8 mouse cellular contexts compared by ENCODE assay signal in the genomic region with DNA sequence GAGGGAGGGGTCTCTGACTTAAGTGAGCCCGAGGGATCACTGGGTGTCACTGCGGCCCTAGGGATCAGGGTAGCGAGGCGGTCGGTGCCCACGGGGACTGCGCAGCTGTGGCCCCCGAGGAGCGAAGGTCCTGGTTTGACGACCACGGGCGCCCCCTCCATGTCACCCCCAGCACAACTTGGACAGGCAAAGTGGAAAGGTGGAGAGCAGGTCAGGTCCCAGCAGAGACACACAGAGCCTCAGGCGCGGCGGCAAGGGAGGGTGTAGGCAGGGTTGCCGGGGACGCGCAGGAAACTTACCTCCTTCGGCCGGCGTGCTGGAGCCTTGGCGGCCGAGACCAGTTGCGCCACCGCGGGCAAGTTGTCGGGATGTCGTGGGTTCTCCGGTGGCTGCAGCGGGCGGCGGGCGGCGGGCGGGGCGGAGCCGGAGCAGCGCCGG. TPM values are rescaled to one million over a fixed set of nuclear protein-coding genes. Genes with fewer than 3 reads are reported as not detected.
DNase-seq lines count a peak whose midpoint lies in the region; ATAC-seq and TF ChIP-seq lines count a peak whose summit lies in the region.

TSS of gene Pip5k1b (minus strand) at position 407 of the 438 bp plus-strand sequence.

- H3K27ac ChIP-seq in forebrain, embryonic 10.5 days = peak within 1 kb of the TSS; percentile 92
- H3K27ac ChIP-seq in heart, embryonic 16.5 days (ENCODE audit: low read length) = peak within 1 kb of the TSS; percentile 92
- H3K27ac ChIP-seq in liver, postnatal 0 days (ENCODE audit: low read depth) = peak within 1 kb of the TSS; percentile 80
- H3K27ac ChIP-seq in neural tube, embryonic 14.5 days (ENCODE audit: low read depth, low read length) = 0 out of 2 replicates have a peak within 1 kb of the TSS, but pooled peaks have one; percentile 34

- no peak for TF ChIP-seq CTCF in E14TG2a.4 (conservative IDR thresholded peaks at IDR 0.05; ENCODE audit: low read length)
- TF ChIP-seq CTCF in liver, postnatal 0 days (IDR thresholded peaks at IDR 0.05; ENCODE audit: low read depth) = peak; percentile 49

- H3K27me3 ChIP-seq in E14TG2a.4 (ENCODE audit: insufficient read depth, low read length) = peaks cover 22% of the 10 kb centered on the region
- peaks cover 58% of the 10 kb centered on the region for H3K27me3 ChIP-seq in forebrain, embryonic 10.5 days (ENCODE audit: poor library complexity, severe bottlenecking)
- H3K27me3 ChIP-seq in heart, embryonic 16.5 days (ENCODE audit: control insufficient read depth, insufficient read depth, low read length) = 0 out of 2 replicates have a peak, but pooled peaks cover 2% of the 10 kb centered on the region
- peaks cover 39% of the 10 kb centered on the region for H3K27me3 ChIP-seq in liver, postnatal 0 days (ENCODE audit: insufficient read depth, low read length)
- peaks cover 3% of the 10 kb centered on the region; the same call in 1 of the 2 replicates for H3K27me3 ChIP-seq in neural tube, embryonic 14.5 days (ENCODE audit: control insufficient read depth, insufficient read depth, low read length)

- peaks cover 3% of the 10 kb centered on the region for H3K9me3 ChIP-seq in E14TG2a.4 (ENCODE audit: low read length)
- H3K9me3 ChIP-seq in forebrain, embryonic 10.5 days = no peaks in the 10 kb centered on the region
- peaks cover 1% of the 10 kb centered on the region; the same call in 1 of the 2 replicates for H3K9me3 ChIP-seq in heart, embryonic 16.5 days (replicated peaks; ENCODE audit: control insufficient read depth, low read length)
- H3K9me3 ChIP-seq in liver, postnatal 0 days (ENCODE audit: low read length) = no peaks in the 10 kb centered on the region
- H3K9me3 ChIP-seq in neural tube, embryonic 14.5 days (ENCODE audit: control insufficient read depth, low read length) = no peaks in the 10 kb centered on the region

- DNase-seq in c-Kit-negative CD71-positive TER-119-positive erythroid progenitor cells, embryonic 14.5 days (ENCODE audit: low read depth, low spot score) = peak; percentile 54
- DNase-seq in forebrain, embryonic 10.5 days (ENCODE audit: extremely low spot score, low spot score) = peak; percentile 64
- DNase-seq in kidney, postnatal 25 days = peak; percentile 48 to 75
- peak; percentile 72 for DNase-seq in liver, postnatal 0 days
- peak; percentile 69 to 73 for DNase-seq in thymus, postnatal 10 days (ENCODE audit: low spot score in 2 of 2)

- peak within 1 kb of the TSS; percentile 88 for H3K4me3 ChIP-seq in E14TG2a.4 (replicated peaks; ENCODE audit: low read length)
- peak within 1 kb of the TSS; percentile 86 for H3K4me3 ChIP-seq in forebrain, embryonic 10.5 days
- H3K4me3 ChIP-seq in heart, embryonic 16.5 days (ENCODE audit: low read length) = peak within 1 kb of the TSS; percentile 86
- peak within 1 kb of the TSS; percentile 77 for H3K4me3 ChIP-seq in liver, postnatal 0 days (ENCODE audit: low read depth, low read length)
- peak within 1 kb of the TSS; percentile 81 for H3K4me3 ChIP-seq in neural tube, embryonic 14.5 days (ENCODE audit: low read depth, low read length)

- peaks cover 63% of the 10 kb centered on the region for H3K4me1 ChIP-seq in E14TG2a.4 (replicated peaks; ENCODE audit: low read depth, low read length)
- peaks cover 51% of the 10 kb centered on the region for H3K4me1 ChIP-seq in forebrain, embryonic 10.5 days
- H3K4me1 ChIP-seq in heart, embryonic 16.5 days (ENCODE audit: control insufficient read depth, insufficient read depth, low read length) = peaks cover 25% of the 10 kb centered on the region
- peaks cover 34% of the 10 kb centered on the region for H3K4me1 ChIP-seq in liver, postnatal 0 days (ENCODE audit: insufficient read depth)
- peaks cover 5% of the 10 kb centered on the region for H3K4me1 ChIP-seq in neural tube, embryonic 14.5 days (ENCODE audit: control insufficient read depth, insufficient read depth, low read length)

- peak; percentile 70 for ATAC-seq in heart, embryonic 16.5 days (replicated peaks; ENCODE audit: extremely low read depth, insufficient read depth, low FRiP score)
- ATAC-seq in liver, postnatal 0 days = peak; percentile 54
- peak; percentile 57 for ATAC-seq in neural tube, embryonic 14.5 days (ENCODE audit: low read depth)

- WGBS in forebrain, embryonic 10.5 days = under 1% methylated on average over 33 of the region's 39 CpGs
- under 1% methylated on average over 32 of the region's 39 CpGs for WGBS in heart, embryonic 16.5 days
- under 1% methylated on average over 35 of the region's 39 CpGs for WGBS in liver, postnatal 0 days (ENCODE audit: insufficient replicate concordance)
- WGBS in neural tube, embryonic 14.5 days = under 1% methylated on average over 23 of the region's 39 CpGs

- TF ChIP-seq EP300 in liver, postnatal 0 days (IDR thresholded peaks at IDR 0.05; ENCODE audit: low read depth) = no peak

- peak within 1 kb of the TSS; percentile 94 for H3K4me2 ChIP-seq in heart, embryonic 16.5 days (ENCODE audit: low read depth, low read length)
- peak within 1 kb of the TSS; percentile 95 for H3K4me2 ChIP-seq in liver, postnatal 0 days (ENCODE audit: low read depth, low read length)
- H3K4me2 ChIP-seq in neural tube, embryonic 14.5 days (ENCODE audit: low read depth, low read length) = peak within 1 kb of the TSS; percentile 71

- peak within 1 kb of the TSS; percentile 89 for H3K9ac ChIP-seq in heart, embryonic 16.5 days (ENCODE audit: low read length)
- peak within 1 kb of the TSS; percentile 85 for H3K9ac ChIP-seq in liver, postnatal 0 days (replicated peaks)
- peak within 1 kb of the TSS; percentile 81 for H3K9ac ChIP-seq in neural tube, embryonic 14.5 days (replicated peaks; ENCODE audit: low read depth, low read length)

- H3K36me3 ChIP-seq in E14TG2a.4 (ENCODE audit: insufficient read depth, low read length) = no peaks in the 10 kb centered on the region
- no peaks in the 10 kb centered on the region for H3K36me3 ChIP-seq in forebrain, embryonic 10.5 days (replicated peaks)
- H3K36me3 ChIP-seq in heart, embryonic 16.5 days (ENCODE audit: control insufficient read depth, insufficient read depth) = no peaks in the 10 kb centered on the region
- no peaks in the 10 kb centered on the region for H3K36me3 ChIP-seq in liver, postnatal 0 days (replicated peaks; ENCODE audit: insufficient read depth, low read length)
- no peaks in the 10 kb centered on the region for H3K36me3 ChIP-seq in neural tube, embryonic 14.5 days (ENCODE audit: control insufficient read depth, insufficient read depth, low read length)

RNA-seq across cellular contexts. Expression of gene Pip5k1b, which starts in this region (rescaled TPM):
- 1.7 and 2.1 TPM in 2 replicates for polyA plus RNA-seq in forebrain, embryonic 10.5 days (2016; fragmentation: Nextera tagmentation; extraction: Ambion mirVana)
- 9.6 and 11.1 TPM in 2 replicates for polyA plus RNA-seq in heart, embryonic 16.5 days (2015; fragmentation: Nextera tagmentation; extraction: Ambion mirVana)
- 3.0 and 4.4 TPM in 2 replicates for polyA plus RNA-seq in liver, postnatal 0 days (2015; fragmentation: Nextera tagmentation; extraction: Ambion mirVana)
- polyA plus RNA-seq in neural tube, embryonic 14.5 days (2014; fragmentation: Nextera tagmentation; extraction: Ambion mirVana) = 1.9 and 2.1 TPM in 2 replicates

Comparison
In these comparisons a context has a peak if more than half of its experiments do, and no peak if none do; other contexts are left out.
1. Peak in every context shown above with its lines: DNase-seq, ATAC-seq, H3K4me3 ChIP-seq and H3K27ac ChIP-seq.
2. H3K27ac ChIP-seq: peak in every context shown above with its lines; median percentile 92 in forebrain, embryonic 10.5 days; 92 in heart, embryonic 16.5 days; 80 in liver, postnatal 0 days; 34 in neural tube, embryonic 14.5 days.